Mouse (Mus musculus) CH12.LX (cell line): Measurements from ENCODE around the gene Vamp9. TPM values are rescaled to one million over a fixed set of nuclear protein-coding genes. Genes with fewer than 3 reads are reported as not detected.

Source experiments
- DNase-seq: peaks from one replicate; pipeline ENCODE4 v3.0.0-alpha.2; 2013; ENCODE audit errors: extremely low read depth
- H3K27ac ChIP-seq: 2 replicates; pipeline ENCODE4 v1.5.1; 2012; ENCODE audit warnings: low read depth, mild to moderate bottlenecking, control low read depth, moderate library complexity; ENCODE audit not compliant: insufficient read depth
- H3K27me3 ChIP-seq: replicated peaks from 2 replicates; pipeline ENCODE3; 2012; ENCODE audit warnings: inconsistent platforms
- H3K36me3 ChIP-seq, 2 experiments: replicated peaks in 1 of 2; 2 replicates each; pipeline versions ENCODE3 to v1.6.1; 2012; ENCODE audit warnings: inconsistent platforms in 1 of 2, low read length in 1 of 2, mild to moderate bottlenecking in 1 of 2, mixed read lengths in 1 of 2, moderate library complexity in 1 of 2; ENCODE audit not compliant: control insufficient read depth in 1 of 2, insufficient read depth in 1 of 2
- H3K4me1 ChIP-seq, 2 experiments: 2 replicates each; pipeline ENCODE4 v1.6.1; 2012; ENCODE audit warnings: inconsistent platforms in 1 of 2, moderate library complexity in 1 of 2; ENCODE audit not compliant: insufficient read depth in 2 of 2, control insufficient read depth in 1 of 2
- H3K4me2 ChIP-seq: 2 replicates; pipeline ENCODE4 v1.6.1; 2012; ENCODE audit warnings: low read depth, mild to moderate bottlenecking, control low read depth; ENCODE audit not compliant: poor library complexity, insufficient read depth, severe bottlenecking
- H3K4me3 ChIP-seq, 3 experiments: fragments of 150-350 bp in 1 of 3; sonication (generic) in 1 of 3; replicated peaks in 1 of 3; 2 replicates each; pipeline versions ENCODE3 to v1.5.1; 2011 to 2012; ENCODE audit warnings: low read depth in 2 of 3, low read length in 2 of 3, mild to moderate bottlenecking in 2 of 3, moderate library complexity in 2 of 3, control low read depth in 1 of 3, improper control_type of control experiment in 1 of 3, inconsistent platforms in 1 of 3, mixed read lengths in 1 of 3; ENCODE audit not compliant: poor library complexity in 1 of 3
- H3K79me2 ChIP-seq: replicated peaks from 2 replicates; pipeline ENCODE4 v1.6.1; 2012; ENCODE audit warnings: mild to moderate bottlenecking, moderate library complexity; ENCODE audit not compliant: control insufficient read depth, poor library complexity, insufficient read depth, severe bottlenecking; ENCODE audit errors: extremely low read depth
- H3K9ac ChIP-seq: 2 replicates; pipeline ENCODE4 v1.6.1; 2012; ENCODE audit warnings: low read depth, mild to moderate bottlenecking, control low read depth, moderate library complexity; ENCODE audit not compliant: insufficient read depth
- H3K9me3 ChIP-seq: replicated peaks from 2 replicates; pipeline ENCODE3; 2012; ENCODE audit warnings: low read length, inconsistent platforms, mixed read lengths
- BHLHE40 ChIP-seq: IDR thresholded peaks from 2 replicates; pipeline ENCODE4 v1.6.1; 2011; ENCODE audit warnings: mild to moderate bottlenecking, low read depth, low read length, improper control_type of control experiment
- CHD1 ChIP-seq: IDR thresholded peaks from 2 replicates; pipeline ENCODE4 v1.6.1; 2012; ENCODE audit warnings: low read depth, low read length, improper control_type of control experiment, inconsistent platforms
- CTCF ChIP-seq, 2 experiments: IDR thresholded peaks in 1 of 2; conservative IDR thresholded peaks in 1 of 2; 2 replicates each; pipeline ENCODE4 v1.5.1; 2011 to 2012; ENCODE audit warnings: low read depth in 2 of 2, low read length in 2 of 2, improper control_type of control experiment in 1 of 2, inconsistent platforms in 1 of 2, mild to moderate bottlenecking in 1 of 2, moderate library complexity in 1 of 2
- E2F4 ChIP-seq: IDR thresholded peaks from 2 replicates; pipeline ENCODE4 v1.6.1; 2011; ENCODE audit warnings: low read depth, low read length, improper control_type of control experiment; ENCODE audit not compliant: insufficient replicate concordance
- EP300 ChIP-seq: IDR thresholded peaks from 2 replicates; pipeline ENCODE4 v1.6.1; 2011; ENCODE audit warnings: low read length, improper control_type of control experiment
- HCFC1 ChIP-seq: IDR thresholded peaks from 2 replicates; pipeline ENCODE4 v1.6.1; 2012; ENCODE audit warnings: low read depth, mild to moderate bottlenecking, inconsistent platforms, low read length, improper control_type of control experiment
- JUN ChIP-seq: IDR thresholded peaks from 2 replicates; pipeline ENCODE4 v1.6.1; 2011; ENCODE audit warnings: low read depth, mild to moderate bottlenecking, low read length, improper control_type of control experiment, moderate library complexity; ENCODE audit not compliant: insufficient read depth
- MAX ChIP-seq: IDR thresholded peaks from 2 replicates; pipeline ENCODE4 v1.6.1; 2011; ENCODE audit warnings: low read length, improper control_type of control experiment
- MAZ ChIP-seq: IDR thresholded peaks from 2 replicates; pipeline ENCODE4 v1.6.1; 2012; ENCODE audit warnings: low read depth, mild to moderate bottlenecking, inconsistent platforms, low read length, improper control_type of control experiment, moderate library complexity
- MYC ChIP-seq: IDR thresholded peaks from 2 replicates; pipeline ENCODE4 v1.6.1; 2011; ENCODE audit warnings: low read depth, mild to moderate bottlenecking, improper control_type of control experiment, low read length
- NRF1 ChIP-seq: IDR thresholded peaks from 2 replicates; pipeline ENCODE4 v1.6.1; 2014; ENCODE audit warnings: low read depth, mild to moderate bottlenecking, inconsistent platforms, low read length, improper control_type of control experiment, moderate library complexity
- POLR2A ChIP-seq: IDR thresholded peaks from 2 replicates; pipeline ENCODE4 v1.6.1; 2011; ENCODE audit warnings: low read depth, mild to moderate bottlenecking, improper control_type of control experiment, low read length
- RAD21 ChIP-seq: IDR thresholded peaks from 2 replicates; pipeline ENCODE4 v1.6.1; 2011; ENCODE audit warnings: low read depth, mild to moderate bottlenecking, low read length, improper control_type of control experiment, moderate library complexity
- SMC3 ChIP-seq: IDR thresholded peaks from 2 replicates; pipeline ENCODE4 v1.6.1; 2011; ENCODE audit warnings: low read depth, low read length, improper control_type of control experiment
- TCF12 ChIP-seq: IDR thresholded peaks from 2 replicates; pipeline ENCODE4 v1.6.1; 2014; ENCODE audit warnings: low read depth, mild to moderate bottlenecking, inconsistent platforms, low read length, improper control_type of control experiment
- UBTF ChIP-seq: IDR thresholded peaks from 2 replicates; pipeline ENCODE4 v1.6.1; 2012; ENCODE audit warnings: low read depth, mild to moderate bottlenecking, inconsistent platforms, low read length, improper control_type of control experiment, moderate library complexity
- ZKSCAN1 ChIP-seq: IDR thresholded peaks from 2 replicates; pipeline ENCODE4 v1.6.1; 2012; ENCODE audit warnings: low read depth, inconsistent platforms, low read length, improper control_type of control experiment, borderline replicate concordance
- dilution Hi-C: fragments of 300-500 bp; cut with MboI; formaldehyde crosslinking; loops from 2 replicates; pipeline ENCODE4 v1.14.3; 2020; ENCODE audit warnings: low sequenced_read_pairs; ENCODE audit not compliant: extremely low pct_unique_long_range_greater_than_20kb, extremely low pct_ligation_motif_present
- in situ Hi-C: fragments of 300-500 bp; cut with MboI; formaldehyde crosslinking; loops from 3 replicates; pipeline ENCODE4 v1.14.3; 2019; ENCODE audit warnings: low sequenced_read_pairs, low pct_ligation_motif_present, low pct_unique_long_range_greater_than_20kb, mixed read lengths
- polyA plus RNA-seq: library from polyadenylated mRNA; unstranded; fragments of >175 nt; gene quantifications from 2 replicates; pipeline ENCODE4 v1.2.1, GENCODE M21; 2012; ENCODE audit warnings: low read depth; ENCODE audit not compliant: insufficient read length
- total RNA-seq, 2 experiments: library from RNA; depleted of rRNA; stranded (reverse); fragments of 300-350 nt in 1 of 2; fragments of >200 nt in 1 of 2; gene quantifications; 2 replicates each; pipeline ENCODE4 v1.2.3; 2012 to 2014

Gene Vamp9
- total and polyA plus RNA-seq, 3 experiments = not detected

DNA sequence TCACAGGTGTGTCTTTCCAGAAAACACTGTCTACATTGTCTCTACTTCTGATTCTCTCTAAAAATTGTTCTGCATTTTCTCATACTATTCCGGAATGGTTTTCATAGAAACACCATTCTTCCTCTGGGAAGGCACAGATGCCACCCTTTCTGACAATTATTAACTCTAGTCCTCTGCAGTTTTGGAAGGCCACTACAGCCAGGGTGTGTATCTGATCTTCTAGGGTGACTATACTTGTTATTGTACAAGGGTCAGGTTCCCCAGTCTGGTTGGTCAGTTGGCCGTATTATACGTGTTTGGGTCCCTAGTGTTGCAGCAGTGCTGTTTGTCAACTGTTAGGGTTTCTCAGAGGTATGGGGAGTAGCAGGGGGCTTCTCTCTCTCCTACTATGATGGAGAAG is 88.6 kb downstream of the Vamp9 start:
- dilution Hi-C loops (no loop called here), in situ Hi-C loops (no loop called here)
- Histone ChIP-seq H3K4me2 (no peak overlapping the region), H3K79me2 (no peaks in the 10 kb centered on the region), H3K27ac (no peak overlapping the region), H3K4me1 (no peaks in the 10 kb centered on the region), H3K36me3 (no peaks in the 10 kb centered on the region), H3K27me3 (no peaks in the 10 kb centered on the region), H3K9me3 (no peaks in the 10 kb centered on the region), H3K4me3 (no peak overlapping the region), H3K9ac (no peak overlapping the region)
- TF ChIP-seq ZKSCAN1 = no peak
- no peak for TF ChIP-seq HCFC1
- TF ChIP-seq CHD1 = no peak
- no peak for TF ChIP-seq MAX
- no peak for TF ChIP-seq EP300
- no peak for TF ChIP-seq POLR2A
- TF ChIP-seq MAZ = no peak
- TF ChIP-seq SMC3 = no peak
- no peak for TF ChIP-seq E2F4
- TF ChIP-seq RAD21 = no peak
- TF ChIP-seq BHLHE40 = no peak
- TF ChIP-seq CTCF (conservative IDR thresholded peaks at IDR 0.05 in 1 of 2, IDR thresholded peaks at IDR 0.05 in 1 of 2; ENCODE audit: low read depth in 2 of 2, low read length in 2 of 2) = no peak
- DNase-seq = no peak

DNA sequence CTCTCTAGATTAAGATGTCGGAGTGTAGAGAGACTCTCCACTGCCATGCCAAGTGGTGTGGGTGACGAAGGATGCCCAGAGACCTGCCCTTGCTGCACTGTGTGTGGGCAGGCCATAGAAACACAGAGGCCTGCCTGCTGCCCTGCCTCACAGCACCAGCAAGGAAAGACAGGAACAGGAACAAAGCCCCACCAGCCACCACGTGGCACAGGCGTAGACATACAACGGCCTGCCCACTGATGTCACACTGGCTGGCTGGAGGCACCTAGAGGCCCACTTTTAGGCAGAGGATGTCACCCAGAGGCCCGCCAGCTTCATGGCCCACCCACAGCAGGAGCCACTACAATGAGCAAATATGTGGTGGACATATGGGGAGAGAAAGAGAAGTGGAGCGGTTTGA is 94.0 kb downstream of the Vamp9 start:
- Histone ChIP-seq H3K36me3 (no peaks in the 10 kb centered on the region), H3K4me1 (peaks cover 0 to 5% of the 10 kb centered on the region in 2 experiments; a peak in 2 of 4 replicates), H3K9ac (no peak overlapping the region), H3K9me3 (peaks cover 2% of the 10 kb centered on the region), H3K4me2 (no peak overlapping the region), H3K4me3 (no peak overlapping the region), H3K27ac (no peak overlapping the region), H3K27me3 (no peaks in the 10 kb centered on the region), H3K79me2 (no peaks in the 10 kb centered on the region)
- DNase-seq = peak; percentile 8
- in situ Hi-C loops (no loop called here), dilution Hi-C loops (no loop called here)
- TF ChIP-seq MAX = peak; percentile 18; the same call in 1 of the 2 replicates
- no peak for TF ChIP-seq EP300

DNA sequence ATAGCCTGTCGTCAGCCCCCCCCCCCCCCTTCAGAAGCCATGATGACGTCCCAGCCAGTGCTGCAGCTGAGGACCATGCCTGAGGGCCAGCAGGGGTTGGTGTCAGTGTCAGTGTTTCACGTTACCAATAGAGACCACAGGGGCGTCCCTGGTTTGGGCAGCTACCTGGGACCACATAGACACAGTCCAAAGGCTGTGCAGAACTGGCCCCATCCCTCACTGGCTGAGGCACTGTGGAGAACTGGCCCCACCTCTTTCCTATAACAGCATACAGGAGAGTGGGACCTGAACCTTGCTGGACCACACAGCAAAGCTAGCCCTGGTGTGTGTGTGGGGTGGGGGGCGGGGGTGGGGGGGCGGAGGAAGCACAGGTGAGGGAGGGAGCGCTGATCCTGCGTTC is 94.4 kb downstream of the Vamp9 start:
- dilution Hi-C loops = no loop called here
- Histone ChIP-seq H3K4me2 (no peak overlapping the region), H3K9ac (no peak overlapping the region), H3K79me2 (no peaks in the 10 kb centered on the region), H3K36me3 (no peaks in the 10 kb centered on the region), H3K4me1 (peaks cover 0 to 5% of the 10 kb centered on the region in 2 experiments; a peak in 2 of 4 replicates), H3K27ac (no peak overlapping the region), H3K27me3 (no peaks in the 10 kb centered on the region), H3K4me3 (no peak overlapping the region), H3K9me3 (peaks cover 2% of the 10 kb centered on the region)
- DNase-seq = no peak
- TF ChIP-seq NRF1 (no peak), HCFC1 (no peak), UBTF (no peak), MYC (no peak), TCF12 (no peak), JUN (no peak), MAZ (no peak)
- in situ Hi-C loops = no loop called here
